Mouse (Mus musculus) MEL (cell line): ENCODE measurements around the gene Nt5e. TPM values are rescaled to one million over a fixed set of nuclear protein-coding genes. Genes with fewer than 3 reads are reported as not detected.

Experiments used
- DNase-seq: peaks from one replicate; pipeline ENCODE4 v3.0.0; 2011; ENCODE audit warnings: low read depth, low spot score
- H3K27ac ChIP-seq: 2 replicates; pipeline ENCODE4 v1.5.1; 2012; ENCODE audit warnings: low read depth, mild to moderate bottlenecking, control low read depth, low read length, moderate library complexity; ENCODE audit not compliant: control insufficient read depth
- H3K27me3 ChIP-seq, 2 experiments: fragments of 150-350 bp in 1 of 2; sonication (generic) in 1 of 2; 2 replicates each; pipeline ENCODE4 v1.6.1; 2012; ENCODE audit warnings: low read length in 2 of 2, mild to moderate bottlenecking in 2 of 2, improper control_type of control experiment in 1 of 2, moderate library complexity in 1 of 2; ENCODE audit not compliant: insufficient read depth in 2 of 2, control insufficient read depth in 1 of 2
- H3K36me3 ChIP-seq, 2 experiments: 2 replicates each; pipeline ENCODE4 v1.6.1; 2012 to 2014; ENCODE audit warnings: low read length in 2 of 2, improper control_type of control experiment in 1 of 2, inconsistent platforms in 1 of 2, mild to moderate bottlenecking in 1 of 2; ENCODE audit not compliant: insufficient read depth in 2 of 2, control insufficient read depth in 1 of 2
- H3K4me1 ChIP-seq, 2 experiments: fragments of 150-350 bp in 1 of 2; sonication (generic) in 1 of 2; 2 replicates each; pipeline ENCODE4 v1.6.1; 2012; ENCODE audit warnings: low read length in 2 of 2, improper control_type of control experiment in 1 of 2, mild to moderate bottlenecking in 1 of 2; ENCODE audit not compliant: insufficient read depth in 2 of 2, control insufficient read depth in 1 of 2
- H3K4me3 ChIP-seq, 2 experiments: fragments of 150-350 bp in 1 of 2; sonication (generic) in 1 of 2; 2 replicates each; pipeline ENCODE4 v1.5.1; 2012; ENCODE audit warnings: low read depth in 2 of 2, low read length in 2 of 2, mild to moderate bottlenecking in 2 of 2, moderate library complexity in 2 of 2, control low read depth in 1 of 2, improper control_type of control experiment in 1 of 2; ENCODE audit not compliant: control insufficient read depth in 1 of 2, insufficient read depth in 1 of 2
- H3K79me2 ChIP-seq: 2 replicates; pipeline ENCODE4 v1.6.1; 2012; ENCODE audit warnings: mild to moderate bottlenecking, low read length, moderate library complexity; ENCODE audit not compliant: control insufficient read depth, poor library complexity, insufficient read depth
- H3K9ac ChIP-seq: 2 replicates; pipeline ENCODE4 v1.6.1; 2012; ENCODE audit warnings: low read depth, mild to moderate bottlenecking, control low read depth, low read length, moderate library complexity; ENCODE audit not compliant: control insufficient read depth, poor library complexity, severe bottlenecking
- H3K9me3 ChIP-seq: fragments of 150-350 bp; sonication (generic); replicated peaks from 2 replicates; pipeline ENCODE4 v1.6.1; 2012; ENCODE audit warnings: mild to moderate bottlenecking, low read length, improper control_type of control experiment, moderate library complexity; ENCODE audit not compliant: insufficient read depth
- BHLHE40 ChIP-seq: IDR thresholded peaks from 2 replicates; pipeline ENCODE4 v1.6.1; 2012; ENCODE audit warnings: low read depth, mild to moderate bottlenecking, inconsistent platforms, low read length, improper control_type of control experiment, borderline replicate concordance
- CHD1 ChIP-seq: IDR thresholded peaks from 2 replicates; pipeline ENCODE4 v1.6.1; 2012; ENCODE audit warnings: low read depth, mild to moderate bottlenecking, inconsistent platforms, low read length, improper control_type of control experiment
- E2F4 ChIP-seq: IDR thresholded peaks from 2 replicates; pipeline ENCODE4 v1.6.1; 2011; ENCODE audit warnings: low read depth, low read length, improper control_type of control experiment, borderline replicate concordance
- EP300 ChIP-seq, 2 experiments: IDR thresholded peaks; 2 replicates each; pipeline ENCODE4 v1.6.1; 2011; ENCODE audit warnings: improper control_type of control experiment in 2 of 2, low read length in 2 of 2, low read depth in 1 of 2, mild to moderate bottlenecking in 1 of 2
- ETS1 ChIP-seq: IDR thresholded peaks from 2 replicates; pipeline ENCODE4 v1.6.1; 2012; ENCODE audit warnings: low read depth, mild to moderate bottlenecking, inconsistent platforms, low read length, improper control_type of control experiment, moderate library complexity
- GATA1 ChIP-seq: IDR thresholded peaks from 2 replicates; pipeline ENCODE4 v1.6.1; 2011; ENCODE audit warnings: low read depth, low read length, improper control_type of control experiment
- MAFK ChIP-seq: IDR thresholded peaks from 2 replicates; pipeline ENCODE4 v1.6.1; 2011; ENCODE audit warnings: low read depth, mild to moderate bottlenecking, low read length, improper control_type of control experiment, borderline replicate concordance
- MYB ChIP-seq: IDR thresholded peaks from 2 replicates; pipeline ENCODE4 v1.6.1; 2011; ENCODE audit warnings: mild to moderate bottlenecking, low read depth, low read length, improper control_type of control experiment
- NELFE ChIP-seq: IDR thresholded peaks from 2 replicates; pipeline ENCODE4 v1.6.1; 2011; ENCODE audit warnings: low read depth, low read length, improper control_type of control experiment
- NRF1 ChIP-seq: IDR thresholded peaks from 2 replicates; pipeline ENCODE4 v1.6.1; 2014; ENCODE audit warnings: low read depth, mild to moderate bottlenecking, inconsistent platforms, low read length, improper control_type of control experiment, moderate library complexity; ENCODE audit not compliant: poor library complexity, insufficient read depth, severe bottlenecking
- POLR2A ChIP-seq, 2 experiments: IDR thresholded peaks; 2 replicates each; pipeline ENCODE4 v1.6.1; 2011 to 2012; ENCODE audit warnings: low read length in 2 of 2, mild to moderate bottlenecking in 2 of 2, control low read depth in 1 of 2, improper control_type of control experiment in 1 of 2, low read depth in 1 of 2, moderate library complexity in 1 of 2; ENCODE audit not compliant: control insufficient read depth in 1 of 2, insufficient read depth in 1 of 2, poor library complexity in 1 of 2
- POLR2AphosphoS2 ChIP-seq: IDR thresholded peaks from 2 replicates; pipeline ENCODE4 v1.6.1; 2011; ENCODE audit warnings: low read length, improper control_type of control experiment
- POLR2AphosphoS5 ChIP-seq: IDR thresholded peaks from 2 replicates; pipeline ENCODE4 v1.6.1; 2012; ENCODE audit warnings: low read depth, borderline replicate concordance, mild to moderate bottlenecking, inconsistent platforms, low read length, moderate library complexity, mixed read lengths
- SIN3A ChIP-seq: IDR thresholded peaks from 2 replicates; pipeline ENCODE4 v1.6.1; 2012; ENCODE audit warnings: low read length, improper control_type of control experiment, inconsistent platforms
- SMC3 ChIP-seq: IDR thresholded peaks from 2 replicates; pipeline ENCODE4 v1.6.1; 2011; ENCODE audit warnings: low read depth, low read length, improper control_type of control experiment
- TAL1 ChIP-seq: IDR thresholded peaks from 2 replicates; pipeline ENCODE4 v1.6.1; 2012; ENCODE audit warnings: mild to moderate bottlenecking, inconsistent platforms, low read length, moderate library complexity, mixed read lengths
- TBP ChIP-seq: IDR thresholded peaks from 2 replicates; pipeline ENCODE4 v1.8.0; 2011; ENCODE audit warnings: low read depth, low read length, improper control_type of control experiment
- USF1 ChIP-seq: IDR thresholded peaks from 2 replicates; pipeline ENCODE4 v1.6.1; 2014; ENCODE audit warnings: low read depth, mild to moderate bottlenecking, inconsistent platforms, low read length, improper control_type of control experiment, moderate library complexity
- USF2 ChIP-seq, 2 experiments: IDR thresholded peaks; 2 replicates each; pipeline ENCODE4 v1.6.1; 2011 to 2012; ENCODE audit warnings: improper control_type of control experiment in 2 of 2, low read length in 2 of 2, borderline replicate concordance in 1 of 2, inconsistent platforms in 1 of 2, low read depth in 1 of 2, mild to moderate bottlenecking in 1 of 2; ENCODE audit not compliant: insufficient read depth in 1 of 2
- ZKSCAN1 ChIP-seq: IDR thresholded peaks from 2 replicates; pipeline ENCODE4 v1.6.1; 2012; ENCODE audit warnings: low read depth, mild to moderate bottlenecking, inconsistent platforms, low read length, improper control_type of control experiment, moderate library complexity
- ZMIZ1 ChIP-seq: IDR thresholded peaks from 2 replicates; pipeline ENCODE4 v1.6.1; 2012; ENCODE audit warnings: low read depth, mild to moderate bottlenecking, inconsistent platforms, low read length, improper control_type of control experiment, moderate library complexity
- ZNF384 ChIP-seq: IDR thresholded peaks from 2 replicates; pipeline ENCODE4 v1.6.1; 2012; ENCODE audit warnings: low read depth, mild to moderate bottlenecking, inconsistent platforms, low read length, improper control_type of control experiment
- polyA plus RNA-seq, 2 experiments: library from polyadenylated mRNA; stranded (reverse) in 1 of 2; unstranded in 1 of 2; fragments of >175 nt in 1 of 2; fragments of >200 nt in 1 of 2; gene quantifications; 2 replicates each; pipeline versions ENCODE4 v1.2.1 to v1.2.4; 2012; ENCODE audit warnings: low replicate concordance in 2 of 2, low read depth in 1 of 2; ENCODE audit not compliant: insufficient read length in 2 of 2, insufficient read depth in 1 of 2, missing spikeins in 1 of 2
- total RNA-seq: library from RNA; depleted of rRNA; stranded (reverse); fragments of 300-350 nt; gene quantifications from 2 replicates; pipeline ENCODE4 v1.2.3, GENCODE M21; 2012

Nt5e gene
- total and polyA plus RNA-seq, 3 experiments: 0.12 to 0.19 TPM; not detected in 1

- Histone ChIP-seq H3K4me3 (no peak overlapping the region), H3K9me3 (no peaks in the 10 kb centered on the region), H3K27ac (no peak overlapping the region), H3K79me2 (no peaks in the 10 kb centered on the region), H3K27me3 (no peaks in the 10 kb centered on the region), H3K36me3 (no peaks in the 10 kb centered on the region), H3K4me1 (no peaks in the 10 kb centered on the region), H3K9ac (no peak overlapping the region)
- no peak for TF ChIP-seq MAFK
- no peak for DNase-seq
These were observed 23.3 kb downstream of the Nt5e start for GRCm38 (mm10) chr9:88350317-88350716.

DNA sequence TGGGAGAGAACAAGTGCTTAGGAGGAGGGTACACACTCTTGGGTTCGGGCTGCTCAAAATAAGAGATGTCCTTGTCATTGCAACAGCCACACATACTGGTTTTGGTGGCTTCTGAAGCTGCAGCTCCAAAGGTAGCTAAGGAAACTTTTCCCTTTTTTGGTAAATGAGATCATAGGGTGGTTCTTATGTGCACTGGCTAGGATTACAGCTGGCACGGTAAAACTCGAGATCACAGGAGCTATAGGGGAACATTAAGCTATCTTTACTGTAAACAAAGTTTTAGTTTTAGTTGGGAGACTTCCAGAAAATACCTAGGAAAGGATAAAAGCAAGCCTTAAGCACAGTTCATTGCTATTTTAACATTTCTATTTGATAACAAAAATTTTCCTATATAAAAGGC lies 24.2 kb downstream of the Nt5e start:
- no peaks in the 10 kb centered on the region for H3K4me1 ChIP-seq

DNA sequence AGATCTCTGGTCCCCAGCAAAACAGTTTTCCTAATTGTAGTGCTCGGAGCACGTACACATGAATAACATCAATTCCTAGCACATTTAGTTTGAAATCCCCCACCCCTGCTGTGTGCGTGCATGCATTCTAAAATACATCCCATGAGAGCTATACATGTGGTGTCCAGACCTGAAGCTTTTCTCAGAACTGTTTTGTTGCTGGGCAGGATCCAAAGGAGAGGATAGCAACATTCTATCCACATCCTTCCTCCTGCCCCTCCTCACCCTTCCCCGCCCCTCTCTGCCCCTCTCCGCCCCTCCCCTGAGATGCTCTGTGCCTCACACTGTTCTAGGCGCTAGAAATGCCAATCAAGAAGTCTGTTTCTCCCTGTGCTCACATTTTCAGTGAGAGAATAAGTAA lies 25.7 kb downstream of the Nt5e start:
- H3K4me1 ChIP-seq: peaks cover 0 to 2% of the 10 kb centered on the region in 2 experiments; a peak in 1 of 4 replicates

More for the DNA sequence above, 24.2 kb downstream of the Nt5e start:
- Histone ChIP-seq H3K36me3 (no peaks in the 10 kb centered on the region), H3K27ac (no peak overlapping the region), H3K27me3 (no peaks in the 10 kb centered on the region), H3K79me2 (no peaks in the 10 kb centered on the region), H3K4me3 (no peak overlapping the region), H3K9ac (no peak overlapping the region), H3K9me3 (no peaks in the 10 kb centered on the region)
- no peak for TF ChIP-seq E2F4
- no peak for TF ChIP-seq GATA1
- no peak for TF ChIP-seq POLR2A (IDR thresholded peaks at IDR 0.05; ENCODE audit: control insufficient read depth in 1 of 2, insufficient read depth in 1 of 2, low read depth in 1 of 2, low read length in 2 of 2, poor library complexity in 1 of 2)
- TF ChIP-seq CHD1: no peak
- no peak for TF ChIP-seq USF2 (IDR thresholded peaks at IDR 0.05; ENCODE audit: borderline replicate concordance in 1 of 2, insufficient read depth in 1 of 2, low read depth in 1 of 2, low read length in 2 of 2)
- TF ChIP-seq NRF1: no peak
- no peak for TF ChIP-seq ZNF384
- TF ChIP-seq TAL1: no peak
- no peak for TF ChIP-seq USF1
- no peak for DNase-seq

More for the DNA sequence above, 25.7 kb downstream of the Nt5e start:
- H3K79me2 ChIP-seq: no peaks in the 10 kb centered on the region
- H3K36me3 ChIP-seq: no peaks in the 10 kb centered on the region
- no peak for TF ChIP-seq EP300 (IDR thresholded peaks at IDR 0.05; ENCODE audit: low read depth in 1 of 2, low read length in 2 of 2)
- no peak for TF ChIP-seq MYB
- no peak for TF ChIP-seq POLR2AphosphoS2
- no peak for TF ChIP-seq POLR2AphosphoS5
- TF ChIP-seq ZKSCAN1: no peak
- no peak for TF ChIP-seq POLR2A (IDR thresholded peaks at IDR 0.05; ENCODE audit: control insufficient read depth in 1 of 2, insufficient read depth in 1 of 2, low read depth in 1 of 2, low read length in 2 of 2, poor library complexity in 1 of 2)
- TF ChIP-seq BHLHE40: no peak
- TF ChIP-seq TBP: no peak
- TF ChIP-seq GATA1: no peak
- no peak for TF ChIP-seq USF1
- TF ChIP-seq SIN3A: no peak
- TF ChIP-seq E2F4: no peak
- no peak for TF ChIP-seq NELFE
- no peak for TF ChIP-seq ETS1
- TF ChIP-seq SMC3: no peak
- no peak for TF ChIP-seq ZMIZ1
- TF ChIP-seq, all 39 proteins: peak for 0
- H3K27ac ChIP-seq: no peak overlapping the region
- no peak overlapping the region for H3K4me3 ChIP-seq
- H3K9ac ChIP-seq: no peak overlapping the region
- no peak for DNase-seq
- H3K9me3 ChIP-seq: no peaks in the 10 kb centered on the region
- no peaks in the 10 kb centered on the region for H3K27me3 ChIP-seq
